ENCODE assay signal across 8 mouse cellular contexts in genomic region chr11:107213745-107214144, GRCm38 (mm10). TPM values are rescaled to one million over a fixed set of nuclear protein-coding genes. Genes with fewer than 3 reads are reported as not detected.
DNase-seq lines count a peak whose midpoint lies in the region; ATAC-seq and TF ChIP-seq lines count a peak whose summit lies in the region.

No protein-coding gene starts in this region.

- DNase-seq in gastrocnemius, adult 2 months, result no peak
- no peak for DNase-seq in gastrocnemius, adult 8-10 months (ENCODE audit: low spot score in 2 of 2)
- DNase-seq in midbrain, embryonic 11.5 days (ENCODE audit: low spot score, missing footprints), result peak; percentile 92
- peak; percentile 46 for DNase-seq in retina, postnatal 7 days (ENCODE audit: low read depth, low spot score)
- DNase-seq in adrenal gland, adult 8-10 months, result no peak

- H3K27me3 ChIP-seq in midbrain, embryonic 11.5 days (ENCODE audit: control insufficient read depth, insufficient read depth, low read length), result no peaks in the 10 kb centered on the region
- H3K27me3 ChIP-seq in midbrain, embryonic 16.5 days (ENCODE audit: control insufficient read depth, insufficient read depth, low read depth, low read length), result no peaks in the 10 kb centered on the region

- intact Hi-C loops in gastrocnemius, adult 2 months (cut with DNase I), result loop anchor here (2.0 to 5.0 kb wide), 2 partner anchors 179 to 259 kb away; no protein-coding TSS in a partner anchor

- 77% methylated on average over 5 of the region's 5 CpGs for WGBS in midbrain, embryonic 11.5 days
- WGBS in midbrain, embryonic 16.5 days, result 75% methylated on average over 5 of the region's 5 CpGs

- no peaks in the 10 kb centered on the region for H3K9me3 ChIP-seq in midbrain, embryonic 11.5 days (ENCODE audit: control insufficient read depth, low read length)
- no peaks in the 10 kb centered on the region for H3K9me3 ChIP-seq in midbrain, embryonic 16.5 days (replicated peaks; ENCODE audit: control insufficient read depth, low read length, poor library complexity, severe bottlenecking)

- H3K4me1 ChIP-seq in midbrain, embryonic 11.5 days (ENCODE audit: control insufficient read depth, insufficient read depth, low read length), result no peaks in the 10 kb centered on the region
- no peaks in the 10 kb centered on the region for H3K4me1 ChIP-seq in midbrain, embryonic 16.5 days (ENCODE audit: control insufficient read depth, insufficient read depth, low read length)

- no peak overlapping the region for H3K4me3 ChIP-seq in gastrocnemius, adult 2 months
- no peak overlapping the region for H3K4me3 ChIP-seq in midbrain, embryonic 11.5 days (ENCODE audit: low read depth, low read length)
- H3K4me3 ChIP-seq in midbrain, embryonic 16.5 days (ENCODE audit: low read depth, low read length), result no peak overlapping the region

- H3K4me2 ChIP-seq in midbrain, embryonic 11.5 days, result no peak overlapping the region
- H3K4me2 ChIP-seq in midbrain, embryonic 16.5 days (ENCODE audit: low read length), result no peak overlapping the region

- H3K27ac ChIP-seq in gastrocnemius, adult 2 months, result no peak overlapping the region
- no peak overlapping the region for H3K27ac ChIP-seq in midbrain, embryonic 11.5 days (ENCODE audit: low read depth, low read length)
- no peak overlapping the region for H3K27ac ChIP-seq in midbrain, embryonic 16.5 days (ENCODE audit: low read length)

- no peak overlapping the region for H3K9ac ChIP-seq in midbrain, embryonic 11.5 days (ENCODE audit: low read length)
- no peak overlapping the region for H3K9ac ChIP-seq in midbrain, embryonic 16.5 days (ENCODE audit: low read depth, low read length)

- no peak for ATAC-seq in midbrain, embryonic 11.5 days (ENCODE audit: low FRiP score)
- ATAC-seq in midbrain, embryonic 16.5 days, result no peak
- 0 out of 2 replicates have a peak, but pooled peaks have one; percentile 8 for ATAC-seq in common myeloid progenitor, adult 5-6 weeks (replicated peaks; ENCODE audit: low read depth, poor library complexity, severe bottlenecking)
- ATAC-seq in erythroid progenitor cell, adult 5-6 weeks (replicated peaks; ENCODE audit: low FRiP score, poor library complexity, severe bottlenecking), result no peak

- TF ChIP-seq CTCF in gastrocnemius, adult 2 months (IDR thresholded peaks at IDR 0.05), result peak; percentile 74

- no peaks in the 10 kb centered on the region for H3K36me3 ChIP-seq in midbrain, embryonic 11.5 days (ENCODE audit: control insufficient read depth, insufficient read depth, low read length)
- H3K36me3 ChIP-seq in midbrain, embryonic 16.5 days (ENCODE audit: control insufficient read depth, insufficient read depth, low read length), result peaks cover 3% of the 10 kb centered on the region; the same call in 1 of the 2 replicates

RNA-seq across cellular contexts. Expression of gene Nol11, which starts 24.6 kb away (rescaled TPM):
- total RNA-seq in gastrocnemius, adult 2 months (2021), result 10 to 100 TPM; 13.6 to 15.4 TPM
- total RNA-seq in gastrocnemius, adult 8-10 months (2022), result 10 to 100 TPM; 11.8 to 16.7 (median 14.3) TPM
- polyA plus RNA-seq in midbrain, embryonic 11.5 days (2014; fragmentation: Nextera tagmentation; extraction: Ambion mirVana), result 68.3 and 76.1 TPM in 2 replicates
- 50.8 and 52.1 TPM in 2 replicates for polyA plus RNA-seq in midbrain, embryonic 16.5 days (2015; fragmentation: Nextera tagmentation; extraction: Ambion mirVana)
- 55.5 and 58.3 TPM in 2 replicates for total RNA-seq in common myeloid progenitor, adult 5-6 weeks (2017)
- 8.6 and 10.9 TPM in 2 replicates for total RNA-seq in erythroid progenitor cell, adult 5-6 weeks (2015; ENCODE audit: low replicate concordance)
- 7.9 and 9.5 TPM in 2 replicates for total RNA-seq in erythroid progenitor cell, adult 5-6 weeks (2017; ENCODE audit: low replicate concordance)
- 10 to 100 TPM; 24.8 to 31.0 (median 28.6) TPM for total RNA-seq in adrenal gland, adult 8-10 months (2022)

Comparison
In these comparisons a context has a peak if more than half of its experiments do, and no peak if none do; other contexts are left out.
1. DNase-seq: peak in midbrain, embryonic 11.5 days (single experiment) and retina, postnatal 7 days (single experiment); none in gastrocnemius, adult 2 months (single experiment), gastrocnemius, adult 8-10 months (0 of 2) and adrenal gland, adult 8-10 months (single experiment).